Mouse (Mus musculus) layer of hippocampus, postnatal 25 days (tissue): ENCODE results near the gene Ide. TPM values are rescaled to one million over a fixed set of nuclear protein-coding genes. Genes with fewer than 3 reads are reported as not detected.

ENCODE experiments used
- DNase-seq, 2 experiments: peaks; one replicate each; pipeline ENCODE4 v3.0.0; 2022; ENCODE audit warnings: mixed read lengths in 2 of 2, low spot score in 1 of 2; ENCODE audit errors: extremely low spot score in 1 of 2
- total RNA-seq, 2 experiments: library from RNA; stranded (reverse); gene quantifications; 2 replicates each; pipeline ENCODE4 v1.2.3; 2021

Gene Ide
- total RNA-seq, 2 experiments from 2014 or later: 36.6 to 39.3 TPM

GRCm38 (mm10) chr19:37225197-37225862 is 112.3 kb downstream of the Ide start:
- DNase-seq: no peak

Other genes with a start within 250 kb of the Ide start
- gene March5, start 130.3 kb downstream of the Ide start, total RNA-seq: 10 to 100 TPM; 84.7 to 88.2 TPM
- gene Cpeb3, start 129.3 kb downstream of the Ide start, total RNA-seq: 10 to 100 TPM; 62.1 to 74.6 TPM
- gene Kif11, start 38.6 kb upstream of the Ide start, total RNA-seq: 1 to 10 TPM; 1.4 to 1.5 TPM
- 1 to 10 TPM; 2.3 to 2.4 TPM for gene Hhex, start 97.0 kb upstream of the Ide start, total RNA-seq
- gene Exoc6, start 212.6 kb upstream of the Ide start, total RNA-seq: 10 to 100 TPM; 50.8 to 52.3 TPM